Mouse (Mus musculus): Measurements from ENCODE around the gene Tulp1. TPM values are rescaled to one million over a fixed set of nuclear protein-coding genes. Genes with fewer than 3 reads are reported as not detected.

Gene Tulp1
- polyA plus RNA-seq, 2 experiments: 5.0 to 6.4 TPM

- H3K9ac ChIP-seq (ENCODE audit: low read depth, low read length, severe bottlenecking): peak overlapping the region; percentile 90
- peak overlapping the region; percentile 93 for H3K4me3 ChIP-seq (replicated peaks; ENCODE audit: low read length)
- H3K27ac ChIP-seq (replicated peaks; ENCODE audit: low read depth, low read length): peak overlapping the region; percentile 95
- H3K9me3 ChIP-seq (ENCODE audit: control insufficient read depth, low read length): no peaks in the 10 kb centered on the region
- peaks cover 51% of the 10 kb centered on the region for H3K4me1 ChIP-seq (ENCODE audit: control insufficient read depth, insufficient read depth, low read length)
- TF ChIP-seq POLR2A (IDR thresholded peaks at IDR 0.05; ENCODE audit: borderline replicate concordance, extremely low read depth, insufficient read depth, insufficient read length): no peak
- ATAC-seq (ENCODE audit: low FRiP score, low read depth) (no peak), DNase-seq (ENCODE audit: low spot score) (no peak)
- no peaks in the 10 kb centered on the region for H3K27me3 ChIP-seq (ENCODE audit: control insufficient read depth, insufficient read depth, low read length)
- H3K4me2 ChIP-seq (replicated peaks; ENCODE audit: low read depth, low read length, severe bottlenecking): peak overlapping the region; percentile 93
- H3K36me3 ChIP-seq (ENCODE audit: control insufficient read depth, insufficient read depth, low read length): no peaks in the 10 kb centered on the region
- WGBS: 2% methylated on average over 11 of the region's 13 CpGs
Measured at GRCm38 (mm10) chr17:28349264-28349880, 15.7 kb downstream of the Tulp1 start.

GRCm38 (mm10) chr17:28348211-28348610 lies 16.8 kb downstream of the Tulp1 start:
- no peaks in the 10 kb centered on the region for H3K27me3 ChIP-seq (ENCODE audit: control insufficient read depth, insufficient read depth, low read length)
- no peak for DNase-seq (ENCODE audit: low spot score)
- H3K9me3 ChIP-seq (ENCODE audit: control insufficient read depth, low read length): no peaks in the 10 kb centered on the region
- H3K36me3 ChIP-seq (ENCODE audit: control insufficient read depth, insufficient read depth, low read length): no peaks in the 10 kb centered on the region
- WGBS: 50% methylated on average over 6 of the region's 6 CpGs
- H3K4me2 ChIP-seq (replicated peaks; ENCODE audit: low read depth, low read length, severe bottlenecking): peak overlapping the region; percentile 93
- H3K4me1 ChIP-seq (ENCODE audit: control insufficient read depth, insufficient read depth, low read length): peaks cover 58% of the 10 kb centered on the region
- H3K27ac ChIP-seq (replicated peaks; ENCODE audit: low read depth, low read length): 0 out of 2 replicates have a peak overlapping the region, but pooled peaks have one; percentile 26
- peak overlapping the region; percentile 90 for H3K9ac ChIP-seq (ENCODE audit: low read depth, low read length, severe bottlenecking)
- no peak for TF ChIP-seq POLR2A (IDR thresholded peaks at IDR 0.05; ENCODE audit: borderline replicate concordance, extremely low read depth, insufficient read depth, insufficient read length)
- peak overlapping the region; percentile 93 for H3K4me3 ChIP-seq (replicated peaks; ENCODE audit: low read length)
- ATAC-seq (ENCODE audit: low FRiP score, low read depth): no peak

GRCm38 (mm10) chr17:28347327-28347726 lies 17.7 kb downstream of the Tulp1 start:
- no peak for TF ChIP-seq POLR2A (IDR thresholded peaks at IDR 0.05; ENCODE audit: borderline replicate concordance, extremely low read depth, insufficient read depth, insufficient read length)
- Histone ChIP-seq H3K9ac (ENCODE audit: low read depth, low read length, severe bottlenecking) (0 out of 2 replicates have a peak overlapping the region, but pooled peaks have one; percentile 2), H3K27me3 (ENCODE audit: control insufficient read depth, insufficient read depth, low read length) (no peaks in the 10 kb centered on the region), H3K4me1 (ENCODE audit: control insufficient read depth, insufficient read depth, low read length) (peaks cover 58% of the 10 kb centered on the region), H3K27ac (replicated peaks; ENCODE audit: low read depth, low read length) (no peak overlapping the region), H3K4me2 (replicated peaks; ENCODE audit: low read depth, low read length, severe bottlenecking) (no peak overlapping the region), H3K36me3 (ENCODE audit: control insufficient read depth, insufficient read depth, low read length) (no peaks in the 10 kb centered on the region), H3K9me3 (ENCODE audit: control insufficient read depth, low read length) (no peaks in the 10 kb centered on the region), H3K4me3 (replicated peaks; ENCODE audit: low read length) (no peak overlapping the region)
- 81% methylated on average over 10 of the region's 10 CpGs for WGBS
- DNase-seq (ENCODE audit: low spot score) (no peak), ATAC-seq (ENCODE audit: low FRiP score, low read depth) (no peak)

- Histone ChIP-seq H3K4me3 (replicated peaks; ENCODE audit: low read length) (peak overlapping the region; percentile 22), H3K9me3 (ENCODE audit: control insufficient read depth, low read length) (no peaks in the 10 kb centered on the region), H3K27me3 (ENCODE audit: control insufficient read depth, insufficient read depth, low read length) (no peaks in the 10 kb centered on the region), H3K4me1 (ENCODE audit: control insufficient read depth, insufficient read depth, low read length) (peaks cover 61% of the 10 kb centered on the region), H3K4me2 (replicated peaks; ENCODE audit: low read depth, low read length, severe bottlenecking) (peak overlapping the region; percentile 53), H3K9ac (ENCODE audit: low read depth, low read length, severe bottlenecking) (peak overlapping the region; percentile 40), H3K36me3 (ENCODE audit: control insufficient read depth, insufficient read depth, low read length) (peaks cover 2% of the 10 kb centered on the region; the same call in 1 of the 2 replicates), H3K27ac (replicated peaks; ENCODE audit: low read depth, low read length) (peak overlapping the region; percentile 85)
- WGBS: 4% methylated on average over 10 of the region's 10 CpGs
- ATAC-seq (ENCODE audit: low FRiP score, low read depth) (no peak), DNase-seq (ENCODE audit: low spot score) (peak; percentile 82)
- TF ChIP-seq POLR2A (IDR thresholded peaks at IDR 0.05; ENCODE audit: borderline replicate concordance, extremely low read depth, insufficient read depth, insufficient read length): no peak
Measured at GRCm38 (mm10) chr17:28345882-28346281, 19.1 kb downstream of the Tulp1 start.

- no peak for TF ChIP-seq POLR2A (IDR thresholded peaks at IDR 0.05; ENCODE audit: borderline replicate concordance, extremely low read depth, insufficient read depth, insufficient read length)
- peak overlapping the region; percentile 53 for H3K4me2 ChIP-seq (replicated peaks; ENCODE audit: low read depth, low read length, severe bottlenecking)
- no peak for DNase-seq (ENCODE audit: low spot score)
- H3K4me3 ChIP-seq (replicated peaks; ENCODE audit: low read length): peak overlapping the region; percentile 22
- peaks cover 8% of the 10 kb centered on the region for H3K36me3 ChIP-seq (ENCODE audit: control insufficient read depth, insufficient read depth, low read length)
- H3K9me3 ChIP-seq (ENCODE audit: control insufficient read depth, low read length): no peaks in the 10 kb centered on the region
- H3K9ac ChIP-seq (ENCODE audit: low read depth, low read length, severe bottlenecking): peak overlapping the region; percentile 40
- WGBS: 18% methylated on average over 7 of the region's 8 CpGs
- peaks cover 67% of the 10 kb centered on the region for H3K4me1 ChIP-seq (ENCODE audit: control insufficient read depth, insufficient read depth, low read length)
- H3K27me3 ChIP-seq (ENCODE audit: control insufficient read depth, insufficient read depth, low read length): no peaks in the 10 kb centered on the region
- ATAC-seq (ENCODE audit: low FRiP score, low read depth): no peak
- peak overlapping the region; percentile 85 for H3K27ac ChIP-seq (replicated peaks; ENCODE audit: low read depth, low read length)
Measured at GRCm38 (mm10) chr17:28345271-28345721, 19.7 kb downstream of the Tulp1 start.

Data from limb, embryonic 14.5 days (tissue).